Mouse (Mus musculus): ENCODE data around the gene Hdgfl2. TPM values are rescaled to one million over a fixed set of nuclear protein-coding genes. Genes with fewer than 3 reads are reported as not detected.

The Hdgfl2 gene
- polyA plus RNA-seq, 1 experiment: 80.6 TPM

DNA sequence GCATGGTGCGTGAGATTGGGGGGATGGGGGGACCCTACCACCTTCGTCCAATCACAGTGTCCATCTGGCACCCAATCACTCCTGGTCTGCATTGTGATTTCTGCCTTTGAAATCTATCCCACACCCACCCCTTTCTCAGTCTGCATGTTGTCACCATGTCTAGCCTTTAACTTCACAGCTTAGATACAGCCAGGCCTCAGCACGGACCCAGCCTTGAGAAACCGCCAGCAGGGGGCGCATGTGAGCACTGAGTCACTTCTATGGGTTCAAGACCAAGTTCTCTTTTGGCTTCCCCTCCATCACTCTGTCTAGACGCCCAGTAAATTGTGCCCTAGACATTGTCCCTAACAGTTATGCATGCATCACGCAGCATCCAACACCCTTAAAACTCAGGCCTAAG, 52.4 kb downstream of the Hdgfl2 start:
- 42% methylated on average over 7 of the region's 7 CpGs for WGBS
- TF ChIP-seq CTCF (IDR thresholded peaks at IDR 0.05; ENCODE audit: borderline replicate concordance, control insufficient read depth, extremely low read depth, insufficient read depth, low read length, poor library complexity): peak; percentile 91
- no peak for TF ChIP-seq POLR2A (IDR thresholded peaks at IDR 0.05; ENCODE audit: control insufficient read depth, extremely low read depth, insufficient read depth, low read length, poor library complexity)

GRCm38 (mm10) chr17:56132661-56133060, 53.2 kb downstream of the Hdgfl2 start:
- WGBS: 7% methylated on average over 14 of the region's 14 CpGs
- Histone ChIP-seq H3K36me3 (ENCODE audit: control insufficient read depth, insufficient read depth, low read length) (no peaks in the 10 kb centered on the region), H3K27me3 (ENCODE audit: control insufficient read depth, insufficient read depth, low read length) (no peaks in the 10 kb centered on the region), H3K4me1 (replicated peaks; ENCODE audit: control insufficient read depth, insufficient read depth, low read length) (peaks cover 12% of the 10 kb centered on the region), H3K4me3 (ENCODE audit: control insufficient read depth, insufficient read depth, low read length) (no peak overlapping the region), H3K27ac (ENCODE audit: control insufficient read depth, insufficient read depth, low read length) (no peak overlapping the region)
- DNase-seq: peak; percentile 57
- TF ChIP-seq POLR2A (IDR thresholded peaks at IDR 0.05; ENCODE audit: control insufficient read depth, extremely low read depth, insufficient read depth, low read length, poor library complexity): no peak
- TF ChIP-seq CTCF (IDR thresholded peaks at IDR 0.05; ENCODE audit: borderline replicate concordance, control insufficient read depth, extremely low read depth, insufficient read depth, low read length, poor library complexity): peak; percentile 90

More for the DNA sequence above, 52.4 kb downstream of the Hdgfl2 start:
- Histone ChIP-seq H3K4me1 (replicated peaks; ENCODE audit: control insufficient read depth, insufficient read depth, low read length) (peaks cover 12% of the 10 kb centered on the region), H3K36me3 (ENCODE audit: control insufficient read depth, insufficient read depth, low read length) (no peaks in the 10 kb centered on the region), H3K4me3 (ENCODE audit: control insufficient read depth, insufficient read depth, low read length) (no peak overlapping the region), H3K27ac (ENCODE audit: control insufficient read depth, insufficient read depth, low read length) (no peak overlapping the region), H3K27me3 (ENCODE audit: control insufficient read depth, insufficient read depth, low read length) (no peaks in the 10 kb centered on the region)
- peak; percentile 69 for DNase-seq

- DNase-seq: no peak
- H3K4me1 ChIP-seq (replicated peaks; ENCODE audit: control insufficient read depth, insufficient read depth, low read length): peaks cover 12% of the 10 kb centered on the region
- no peaks in the 10 kb centered on the region for H3K27me3 ChIP-seq (ENCODE audit: control insufficient read depth, insufficient read depth, low read length)
- WGBS: 6% methylated on average over 19 of the region's 21 CpGs
- no peak for TF ChIP-seq POLR2A (IDR thresholded peaks at IDR 0.05; ENCODE audit: control insufficient read depth, extremely low read depth, insufficient read depth, low read length, poor library complexity)
- TF ChIP-seq CTCF (IDR thresholded peaks at IDR 0.05; ENCODE audit: borderline replicate concordance, control insufficient read depth, extremely low read depth, insufficient read depth, low read length, poor library complexity): no peak
- H3K27ac ChIP-seq (ENCODE audit: control insufficient read depth, insufficient read depth, low read length): no peak overlapping the region
- no peaks in the 10 kb centered on the region for H3K36me3 ChIP-seq (ENCODE audit: control insufficient read depth, insufficient read depth, low read length)
- H3K4me3 ChIP-seq (ENCODE audit: control insufficient read depth, insufficient read depth, low read length): peak overlapping the region; percentile 42; the same call in 1 of the 2 replicates
Measured at GRCm38 (mm10) chr17:56133457-56134363, 54.3 kb downstream of the Hdgfl2 start.

DNA sequence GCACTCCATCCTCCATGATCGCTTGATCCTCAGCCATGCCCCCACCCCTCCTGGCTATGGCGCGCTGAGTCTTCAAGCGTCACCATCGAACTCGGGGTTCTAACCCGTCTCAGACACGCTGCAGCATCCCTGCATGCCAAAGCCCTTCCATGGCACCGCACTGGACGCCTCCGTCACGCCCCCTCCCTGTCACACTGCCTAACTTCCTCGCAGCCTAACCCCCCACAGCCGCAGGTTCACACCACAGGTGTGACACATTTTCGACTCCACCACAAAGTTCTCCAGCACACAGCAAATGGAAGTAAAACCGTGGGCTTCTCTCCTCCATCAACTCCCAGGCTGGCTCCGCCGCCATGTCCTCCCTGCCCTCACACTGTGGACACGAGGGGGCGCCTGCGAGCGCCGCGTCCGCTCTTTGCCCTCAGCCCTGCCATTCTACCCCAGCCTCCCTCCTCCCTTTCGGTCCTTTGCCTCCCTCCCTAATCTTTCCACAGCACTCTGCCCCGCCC, 55.1 kb downstream of the Hdgfl2 start:
- peak; percentile 77 for DNase-seq
- Histone ChIP-seq H3K27me3 (ENCODE audit: control insufficient read depth, insufficient read depth, low read length) (no peaks in the 10 kb centered on the region), H3K27ac (ENCODE audit: control insufficient read depth, insufficient read depth, low read length) (no peak overlapping the region), H3K4me3 (ENCODE audit: control insufficient read depth, insufficient read depth, low read length) (peak overlapping the region; percentile 42), H3K36me3 (ENCODE audit: control insufficient read depth, insufficient read depth, low read length) (no peaks in the 10 kb centered on the region), H3K4me1 (replicated peaks; ENCODE audit: control insufficient read depth, insufficient read depth, low read length) (peaks cover 16% of the 10 kb centered on the region)
- TF ChIP-seq CTCF (IDR thresholded peaks at IDR 0.05; ENCODE audit: borderline replicate concordance, control insufficient read depth, extremely low read depth, insufficient read depth, low read length, poor library complexity): peak; percentile 97
- no peak for TF ChIP-seq POLR2A (IDR thresholded peaks at IDR 0.05; ENCODE audit: control insufficient read depth, extremely low read depth, insufficient read depth, low read length, poor library complexity)
- WGBS: 2% methylated on average over 27 of the region's 27 CpGs

- DNase-seq: no peak
- Histone ChIP-seq H3K27ac (ENCODE audit: control insufficient read depth, insufficient read depth, low read length) (no peak overlapping the region), H3K27me3 (ENCODE audit: control insufficient read depth, insufficient read depth, low read length) (peaks cover 3% of the 10 kb centered on the region; the same call in 1 of the 2 replicates), H3K4me1 (replicated peaks; ENCODE audit: control insufficient read depth, insufficient read depth, low read length) (peaks cover 22% of the 10 kb centered on the region), H3K36me3 (ENCODE audit: control insufficient read depth, insufficient read depth, low read length) (no peaks in the 10 kb centered on the region), H3K4me3 (ENCODE audit: control insufficient read depth, insufficient read depth, low read length) (no peak overlapping the region)
- TF ChIP-seq CTCF (IDR thresholded peaks at IDR 0.05; ENCODE audit: borderline replicate concordance, control insufficient read depth, extremely low read depth, insufficient read depth, low read length, poor library complexity) (no peak), POLR2A (IDR thresholded peaks at IDR 0.05; ENCODE audit: control insufficient read depth, extremely low read depth, insufficient read depth, low read length, poor library complexity) (no peak)
- 90% methylated on average over 7 of the region's 7 CpGs for WGBS
Measured at GRCm38 (mm10) chr17:56136558-56136957, 57.1 kb downstream of the Hdgfl2 start.

DNA sequence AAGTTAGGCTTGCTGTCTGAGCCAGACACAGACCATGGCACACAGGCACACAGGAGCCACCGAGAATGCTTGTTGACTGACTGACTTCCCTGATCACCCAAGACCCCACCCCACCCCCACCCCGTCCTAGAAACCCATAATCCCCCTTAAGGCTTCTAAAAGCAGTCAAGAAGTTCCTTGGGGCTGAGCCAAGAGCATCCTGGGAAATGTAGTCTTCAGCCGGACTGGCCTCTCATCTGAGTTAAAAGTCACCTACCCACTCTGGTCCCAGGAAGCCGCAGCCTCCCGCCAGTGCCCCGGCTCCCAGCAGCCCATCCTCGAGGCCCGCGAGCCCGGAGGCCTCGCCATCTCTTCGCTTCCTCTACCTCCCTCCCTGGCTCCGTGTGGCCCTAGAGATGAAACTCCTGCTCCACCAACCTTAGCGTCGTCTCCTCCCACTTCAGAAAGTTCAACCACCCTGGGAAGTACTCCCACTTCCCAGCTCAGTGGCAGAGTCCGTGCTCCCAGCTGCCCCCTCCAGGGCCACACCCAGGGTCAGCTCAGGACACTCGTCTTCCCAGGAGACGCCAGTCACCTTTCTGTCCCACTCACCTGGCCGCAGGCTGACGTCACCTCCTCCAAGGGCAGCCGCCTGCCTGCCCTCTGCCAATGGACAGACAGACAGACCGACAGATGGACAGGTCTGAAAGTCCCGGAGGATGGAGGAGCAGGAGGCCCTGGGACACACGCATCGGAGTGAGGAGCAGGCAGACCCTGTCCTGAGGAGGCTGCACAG, 58.6 kb downstream of the Hdgfl2 start:
- Histone ChIP-seq H3K36me3 (ENCODE audit: control insufficient read depth, insufficient read depth, low read length) (no peaks in the 10 kb centered on the region), H3K27me3 (ENCODE audit: control insufficient read depth, insufficient read depth, low read length) (peaks cover 3% of the 10 kb centered on the region; the same call in 1 of the 2 replicates), H3K4me3 (ENCODE audit: control insufficient read depth, insufficient read depth, low read length) (no peak overlapping the region), H3K27ac (ENCODE audit: control insufficient read depth, insufficient read depth, low read length) (no peak overlapping the region), H3K4me1 (replicated peaks; ENCODE audit: control insufficient read depth, insufficient read depth, low read length) (peaks cover 30% of the 10 kb centered on the region)
- DNase-seq: no peak
- no peak for TF ChIP-seq CTCF (IDR thresholded peaks at IDR 0.05; ENCODE audit: borderline replicate concordance, control insufficient read depth, extremely low read depth, insufficient read depth, low read length, poor library complexity)
- no peak for TF ChIP-seq POLR2A (IDR thresholded peaks at IDR 0.05; ENCODE audit: control insufficient read depth, extremely low read depth, insufficient read depth, low read length, poor library complexity)
- WGBS: 79% methylated on average over 25 of the region's 25 CpGs

All from thymus, adult 2 months (tissue).